Mouse (Mus musculus) embryonic fibroblast, embryonic 13.5 days (primary cell): ENCODE measurements at regions not wholly inside any gene's neighbourhood (a gene's known extent, or its start where the extent isn't known, plus 50 kb on each side); places are given as distances from the start of the nearest gene placed in this dataset.

Experiments
- H3K27ac ChIP-seq: 2 replicates; pipeline ENCODE4 v1.5.1; 2012; ENCODE audit warnings: low read length, control low read depth, inconsistent platforms; ENCODE audit not compliant: insufficient read depth
- H3K4me1 ChIP-seq: 2 replicates; pipeline ENCODE4 v1.6.1; 2011; ENCODE audit warnings: low read length; ENCODE audit not compliant: control insufficient read depth, insufficient read depth
- H3K4me3 ChIP-seq: 2 replicates; pipeline ENCODE4 v1.5.1; 2011; ENCODE audit warnings: mild to moderate bottlenecking, control low read depth, low read length; ENCODE audit not compliant: insufficient read depth
- CTCF ChIP-seq: IDR thresholded peaks from 2 replicates; pipeline ENCODE4 v1.5.1; 2011; ENCODE audit warnings: mild to moderate bottlenecking, control low read depth, low read length, moderate library complexity, borderline replicate concordance; ENCODE audit not compliant: insufficient read depth
- POLR2A ChIP-seq: IDR thresholded peaks from 2 replicates; pipeline ENCODE4 v1.6.1; 2011; ENCODE audit warnings: low read depth, mild to moderate bottlenecking, control low read depth, low read length, moderate library complexity

DNA sequence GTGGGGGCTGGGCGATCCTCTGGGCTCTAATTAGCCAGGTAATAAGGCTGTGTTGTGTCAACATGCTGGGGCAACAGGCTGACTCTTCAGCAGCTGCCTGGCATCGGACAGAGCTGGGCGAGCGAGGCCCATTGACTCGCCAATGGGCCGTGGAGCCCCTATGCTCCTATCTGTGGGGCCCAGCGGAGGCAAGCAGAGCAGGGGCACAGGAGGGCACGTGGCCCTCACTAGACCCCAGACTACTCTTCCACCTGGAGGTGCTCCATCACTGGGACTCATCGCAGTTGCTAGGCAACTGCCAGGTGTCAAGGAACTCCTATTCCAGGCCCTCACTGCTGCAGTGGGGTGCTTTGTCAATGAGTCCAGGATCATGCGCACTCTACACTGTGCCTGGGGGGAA is 164.7 kb downstream of the Kif26a start:
- no peaks in the 10 kb centered on the region for H3K4me1 ChIP-seq
- TF ChIP-seq POLR2A (no peak), CTCF (no peak)
- no peak overlapping the region for H3K4me3 ChIP-seq
- no peak overlapping the region for H3K27ac ChIP-seq

DNA sequence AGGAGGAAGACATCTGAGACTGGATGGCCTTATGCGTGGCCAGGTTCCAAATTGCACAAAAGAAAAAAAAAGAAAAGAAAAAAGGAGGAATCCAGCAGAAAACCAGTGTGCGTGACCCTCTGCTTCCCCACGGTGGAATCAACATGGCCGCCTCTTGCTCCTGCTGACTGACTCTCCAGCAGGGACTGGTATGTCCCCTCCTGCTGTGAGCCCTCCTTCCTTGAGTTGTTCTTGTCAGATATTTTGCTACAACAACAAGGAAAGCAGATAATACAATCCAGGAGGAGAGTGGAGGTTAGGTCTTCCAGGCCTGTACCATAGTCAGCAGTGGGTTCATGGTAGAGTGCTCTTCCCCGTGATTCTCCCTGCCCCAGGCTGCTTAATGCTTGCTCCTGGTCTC is 168.8 kb downstream of the Kif26a start:
- TF ChIP-seq CTCF = no peak
- TF ChIP-seq POLR2A = no peak

DNA sequence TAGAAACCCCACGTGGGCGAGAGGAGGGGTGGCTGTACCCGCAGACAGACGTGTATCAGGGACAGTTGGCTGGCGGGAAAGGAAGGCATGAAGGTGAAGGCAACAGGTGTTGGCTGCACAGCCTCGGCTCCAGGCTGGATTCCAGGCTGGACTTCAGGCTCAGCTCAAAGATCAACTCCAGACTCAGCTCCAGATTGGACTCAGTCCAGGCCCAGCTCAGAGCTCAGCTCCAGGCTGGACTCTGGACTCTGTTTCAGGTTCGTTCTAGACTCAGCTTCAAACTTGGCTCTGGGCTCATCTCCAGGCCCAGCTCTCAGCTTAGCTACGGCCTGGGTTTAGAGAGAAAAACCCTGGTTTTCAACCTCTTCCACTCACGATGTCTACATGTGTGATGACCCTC is 171.2 kb downstream of the Kif26a start:
- no peak for TF ChIP-seq POLR2A
- no peak for TF ChIP-seq CTCF
- H3K27ac ChIP-seq = no peak overlapping the region

More for the DNA sequence above, 168.8 kb downstream of the Kif26a start:
- H3K4me3 ChIP-seq = no peak overlapping the region
- H3K27ac ChIP-seq = no peak overlapping the region
- no peaks in the 10 kb centered on the region for H3K4me1 ChIP-seq

DNA sequence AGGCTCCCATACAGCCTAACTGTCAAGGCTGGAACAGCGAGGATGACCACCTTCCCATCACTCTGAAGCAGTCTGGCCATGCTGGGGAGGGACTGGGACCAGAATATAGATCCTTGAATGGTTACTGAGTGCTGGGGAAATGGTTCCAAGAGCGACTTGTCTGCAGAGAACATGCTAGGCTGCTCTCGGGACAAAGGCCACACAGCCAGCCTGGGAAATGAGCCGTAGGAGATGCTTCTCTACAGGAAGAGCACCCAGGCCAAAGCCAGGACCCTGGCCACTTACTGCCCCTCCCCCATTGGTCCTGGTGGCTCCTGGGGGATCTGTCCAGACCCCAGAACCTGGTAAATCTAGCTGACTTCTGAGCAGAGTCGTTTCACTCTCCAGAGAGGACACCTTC is 170.8 kb upstream of the A530016L24Rik start:
- H3K4me1 ChIP-seq = no peaks in the 10 kb centered on the region
- no peak overlapping the region for H3K4me3 ChIP-seq
- TF ChIP-seq CTCF (no peak), POLR2A (no peak)
- no peak overlapping the region for H3K27ac ChIP-seq

More for the DNA sequence above, 171.2 kb downstream of the Kif26a start:
- Histone ChIP-seq H3K4me1 (no peaks in the 10 kb centered on the region), H3K4me3 (no peak overlapping the region)

DNA sequence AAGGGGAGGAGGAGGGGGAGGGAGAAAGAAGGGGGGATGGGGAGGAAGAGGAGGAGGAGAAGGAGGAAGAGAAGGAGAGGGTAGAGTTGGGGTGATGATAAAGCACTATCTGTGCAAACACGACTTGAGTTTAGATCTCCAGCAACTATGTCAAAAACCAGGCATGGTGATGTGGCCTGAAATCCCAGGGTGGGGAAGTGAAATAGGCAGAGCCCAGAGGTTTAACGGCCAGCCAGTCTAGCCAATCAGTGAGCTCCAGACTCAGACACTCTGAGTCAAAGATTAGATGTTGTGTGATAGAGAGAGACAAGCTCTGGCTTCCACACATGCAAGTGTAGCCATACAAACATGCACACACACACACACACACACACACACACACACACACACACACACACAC is 167.1 kb upstream of the A530016L24Rik start:
- Histone ChIP-seq H3K4me1 (no peaks in the 10 kb centered on the region), H3K4me3 (no peak overlapping the region), H3K27ac (no peak overlapping the region)
- TF ChIP-seq POLR2A = no peak
- no peak for TF ChIP-seq CTCF

DNA sequence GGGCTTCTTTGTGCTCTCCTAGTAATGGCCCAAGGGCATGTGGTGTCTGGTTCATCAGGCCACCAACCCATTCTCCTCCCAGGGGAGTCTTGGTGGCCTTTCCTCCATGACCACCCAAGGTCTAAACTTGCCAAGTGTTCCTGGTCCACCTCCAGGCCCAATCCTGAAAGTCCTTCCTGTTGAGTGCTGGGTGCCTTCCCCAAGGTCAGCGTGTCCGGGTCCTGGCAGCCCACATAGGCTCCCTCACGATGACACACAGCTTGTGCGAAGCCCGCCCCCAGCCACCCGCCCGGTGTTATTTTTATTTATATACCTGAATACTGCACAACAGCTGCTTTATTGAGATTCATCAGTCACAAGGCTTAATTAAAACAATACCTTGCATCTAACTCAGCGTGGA is 161.8 kb upstream of the A530016L24Rik start:
- no peak for TF ChIP-seq POLR2A
- TF ChIP-seq CTCF = no peak
- Histone ChIP-seq H3K4me3 (no peak overlapping the region), H3K27ac (no peak overlapping the region), H3K4me1 (no peaks in the 10 kb centered on the region)

DNA sequence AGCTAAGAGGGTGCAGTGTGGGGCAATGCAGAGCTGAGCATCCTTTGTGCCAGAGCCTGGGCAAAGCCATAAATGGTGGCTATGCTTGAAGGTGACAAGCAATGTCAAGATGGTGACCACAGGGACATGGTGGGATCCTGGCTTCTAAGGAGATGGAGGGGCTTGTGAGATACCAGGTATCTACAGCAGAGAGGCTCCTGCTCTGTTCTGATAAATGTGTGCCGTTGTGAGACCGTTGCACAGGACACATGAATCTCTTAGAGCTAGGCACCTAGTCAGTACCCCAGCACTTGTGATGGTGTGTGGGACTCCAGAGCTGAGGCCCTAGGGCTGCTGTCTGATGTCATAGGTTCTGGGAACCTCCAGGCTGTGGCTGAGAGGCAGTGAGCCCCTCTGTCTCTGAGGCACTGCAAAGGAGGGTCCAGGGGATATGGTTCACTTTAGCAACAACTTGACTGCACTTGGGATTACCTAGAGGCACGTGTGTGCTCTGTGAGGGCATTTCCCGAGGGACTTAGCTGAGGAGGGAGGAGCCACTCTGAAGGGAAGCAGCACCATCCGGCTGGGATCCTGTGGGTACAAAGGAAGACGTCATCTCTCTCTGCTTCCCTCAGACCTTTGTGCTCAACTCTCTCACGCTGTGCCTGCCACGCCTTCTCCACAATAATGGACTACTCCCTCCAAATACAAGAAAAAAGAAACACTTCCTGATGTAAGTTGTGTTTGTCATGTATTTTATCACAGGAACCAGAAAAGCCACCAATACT is 160.3 kb upstream of the A530016L24Rik start:
- H3K4me1 ChIP-seq = no peaks in the 10 kb centered on the region
- H3K27ac ChIP-seq = no peak overlapping the region
- TF ChIP-seq CTCF (no peak), POLR2A (no peak)

DNA sequence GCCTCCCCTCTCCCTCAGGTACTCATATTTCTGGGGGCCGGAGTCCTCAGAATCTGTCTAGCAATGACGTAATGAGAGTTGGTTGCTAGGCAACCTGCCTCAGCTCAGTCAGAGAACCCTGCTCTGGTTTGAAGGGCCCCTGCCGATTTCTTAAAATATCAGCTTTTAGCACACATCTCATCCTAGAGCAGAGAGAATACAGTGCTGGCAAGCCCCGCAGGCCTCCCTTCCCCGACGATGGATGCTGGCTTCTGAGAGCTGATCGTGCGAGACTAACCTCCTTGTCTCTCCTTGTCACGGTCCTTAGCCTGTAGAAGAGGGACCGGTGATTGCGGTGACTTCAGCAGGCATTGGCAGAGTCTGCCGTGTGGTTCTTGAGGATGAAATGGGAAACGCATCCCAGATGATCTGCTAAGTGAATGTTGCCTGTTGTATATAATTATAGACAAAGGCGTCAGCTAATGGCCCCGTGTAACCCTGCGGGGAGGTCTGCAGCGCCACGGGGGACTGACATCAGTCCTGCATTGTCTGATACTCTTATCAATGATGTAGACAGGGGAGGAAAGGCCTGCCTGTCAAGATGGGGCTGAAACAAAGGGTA is 159.4 kb upstream of the A530016L24Rik start:
- H3K4me1 ChIP-seq = no peaks in the 10 kb centered on the region
- no peak overlapping the region for H3K4me3 ChIP-seq
- TF ChIP-seq POLR2A (no peak), CTCF (no peak)
- H3K27ac ChIP-seq = no peak overlapping the region

More for the DNA sequence above, 160.3 kb upstream of the A530016L24Rik start:
- no peak overlapping the region for H3K4me3 ChIP-seq

DNA sequence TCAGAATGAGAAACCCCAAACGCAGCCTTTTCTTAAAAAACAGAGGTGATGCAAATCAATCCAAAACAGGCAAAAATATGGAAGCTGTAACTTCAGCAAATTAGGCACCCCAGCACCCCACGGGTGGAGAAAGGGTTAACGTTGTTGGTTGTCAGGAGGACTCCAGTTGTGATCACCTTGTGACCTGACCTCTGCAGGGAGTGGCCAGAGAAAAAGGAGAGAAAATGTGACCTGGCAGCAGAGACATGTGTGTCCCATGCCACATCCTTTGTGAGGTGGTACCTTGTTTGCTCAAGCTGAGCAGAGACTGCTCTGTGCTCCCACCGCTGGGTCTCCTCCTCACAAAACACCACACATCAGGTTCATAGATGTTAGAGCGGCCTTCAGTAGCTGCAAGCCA is 158.7 kb upstream of the A530016L24Rik start:
- Histone ChIP-seq H3K4me3 (no peak overlapping the region), H3K4me1 (no peaks in the 10 kb centered on the region), H3K27ac (no peak overlapping the region)
- TF ChIP-seq CTCF (no peak), POLR2A (no peak)

DNA sequence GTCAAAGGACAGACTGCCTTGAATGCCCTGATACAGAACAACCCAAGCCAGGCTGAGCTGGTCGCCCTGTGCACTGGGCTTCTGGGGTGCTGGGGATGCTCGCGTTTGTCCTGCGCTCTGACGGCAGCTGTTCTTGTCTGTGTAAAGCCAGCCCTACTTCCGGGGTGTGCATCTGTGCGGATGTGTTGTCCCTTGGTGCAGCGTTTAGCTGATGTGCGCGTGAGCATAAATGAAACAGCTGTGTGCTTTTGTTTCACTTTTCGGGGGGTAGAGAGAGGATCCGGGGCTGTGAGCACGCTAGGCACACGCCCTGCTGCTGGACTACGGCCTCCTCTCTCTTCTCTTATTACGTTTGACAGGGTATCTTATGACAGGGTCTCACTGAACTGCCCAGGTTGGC is 158.2 kb upstream of the A530016L24Rik start:
- H3K4me3 ChIP-seq = no peak overlapping the region
- H3K27ac ChIP-seq = no peak overlapping the region
- H3K4me1 ChIP-seq = no peaks in the 10 kb centered on the region
- TF ChIP-seq CTCF = no peak
- no peak for TF ChIP-seq POLR2A
